8 mouse cellular contexts compared by ENCODE assay signal in genomic region chrX:138914041-138914776, GRCm38 (mm10). TPM values are rescaled to one million over a fixed set of nuclear protein-coding genes. Genes with fewer than 3 reads are reported as not detected.
DNase-seq lines count a peak whose midpoint lies in the region; ATAC-seq and TF ChIP-seq lines count a peak whose summit lies in the region.

Gene Nrk, plus strand, starts transcription at chrX:138914430.

- H3K9me3 ChIP-seq in forebrain, embryonic 16.5 days (ENCODE audit: control insufficient read depth, low read length): no peaks in the 10 kb centered on the region
- H3K9me3 ChIP-seq in hindbrain, embryonic 14.5 days (ENCODE audit: control insufficient read depth, low read length): no peaks in the 10 kb centered on the region
- H3K9me3 ChIP-seq in lung, postnatal 0 days (ENCODE audit: low read length): no peaks in the 10 kb centered on the region
- H3K9me3 ChIP-seq in stomach, embryonic 15.5 days: no peaks in the 10 kb centered on the region

- peaks cover 14% of the 10 kb centered on the region for H3K27me3 ChIP-seq in forebrain, embryonic 16.5 days (replicated peaks; ENCODE audit: control insufficient read depth, insufficient read depth, low read length)
- peaks cover 51% of the 10 kb centered on the region for H3K27me3 ChIP-seq in hindbrain, embryonic 14.5 days (ENCODE audit: control insufficient read depth, insufficient read depth, low read length)
- peaks cover 3% of the 10 kb centered on the region; the same call in 1 of the 2 replicates for H3K27me3 ChIP-seq in lung, postnatal 0 days (replicated peaks; ENCODE audit: insufficient read depth, low read length)
- no peaks in the 10 kb centered on the region for H3K27me3 ChIP-seq in stomach, embryonic 15.5 days (replicated peaks)

- H3K27ac ChIP-seq in forebrain, embryonic 16.5 days (ENCODE audit: low read length): no peak within 1 kb of the TSS
- no peak within 1 kb of the TSS for H3K27ac ChIP-seq in hindbrain, embryonic 14.5 days
- no peak within 1 kb of the TSS for H3K27ac ChIP-seq in lung, postnatal 0 days (ENCODE audit: low read length)
- H3K27ac ChIP-seq in stomach, embryonic 15.5 days: peak within 1 kb of the TSS; percentile 51

- peak within 1 kb of the TSS; percentile 46 for H3K4me3 ChIP-seq in forebrain, embryonic 16.5 days (replicated peaks; ENCODE audit: low read length)
- peak within 1 kb of the TSS; percentile 38 for H3K4me3 ChIP-seq in hindbrain, embryonic 14.5 days (replicated peaks; ENCODE audit: low read length)
- peak within 1 kb of the TSS; percentile 42 for H3K4me3 ChIP-seq in lung, postnatal 0 days (ENCODE audit: low read depth, low read length)
- peak within 1 kb of the TSS; percentile 46 for H3K4me3 ChIP-seq in stomach, embryonic 15.5 days (replicated peaks)

- peak; percentile 6 for DNase-seq in thymus, postnatal 4 days
- DNase-seq in thymus, postnatal 0 days (ENCODE audit: low spot score): no peak
- DNase-seq in hindbrain, embryonic 14.5 days (ENCODE audit: low spot score): no peak
- DNase-seq in lung, postnatal 0 days (ENCODE audit: low spot score): peak; percentile 48
- no peak for DNase-seq in layer of hippocampus, adult 9-11 months
- no peak for DNase-seq in layer of hippocampus, adult 11-12 months (ENCODE audit: low spot score)

- H3K4me2 ChIP-seq in forebrain, embryonic 16.5 days (ENCODE audit: low read length): peak within 1 kb of the TSS; percentile 73
- H3K4me2 ChIP-seq in hindbrain, embryonic 14.5 days (replicated peaks): peak within 1 kb of the TSS; percentile 77
- peak within 1 kb of the TSS; percentile 66 for H3K4me2 ChIP-seq in lung, postnatal 0 days (replicated peaks; ENCODE audit: low read depth, low read length)
- peak within 1 kb of the TSS; percentile 64 for H3K4me2 ChIP-seq in stomach, embryonic 15.5 days

- H3K4me1 ChIP-seq in forebrain, embryonic 16.5 days (replicated peaks; ENCODE audit: control insufficient read depth, insufficient read depth, low read length): peaks cover 8% of the 10 kb centered on the region
- H3K4me1 ChIP-seq in hindbrain, embryonic 14.5 days (replicated peaks; ENCODE audit: control insufficient read depth, insufficient read depth, low read length): no peaks in the 10 kb centered on the region
- no peaks in the 10 kb centered on the region for H3K4me1 ChIP-seq in lung, postnatal 0 days (ENCODE audit: insufficient read depth, low read depth, low read length)
- no peaks in the 10 kb centered on the region for H3K4me1 ChIP-seq in stomach, embryonic 15.5 days

- H3K36me3 ChIP-seq in forebrain, embryonic 16.5 days (ENCODE audit: control insufficient read depth, insufficient read depth): no peaks in the 10 kb centered on the region
- no peaks in the 10 kb centered on the region for H3K36me3 ChIP-seq in hindbrain, embryonic 14.5 days (replicated peaks; ENCODE audit: control insufficient read depth, insufficient read depth)
- no peaks in the 10 kb centered on the region for H3K36me3 ChIP-seq in lung, postnatal 0 days (ENCODE audit: insufficient read depth, low read length)
- no peaks in the 10 kb centered on the region for H3K36me3 ChIP-seq in stomach, embryonic 15.5 days

- 24% methylated on average over 41 of the region's 55 CpGs for WGBS in forebrain, embryonic 16.5 days
- 19% methylated on average over 42 of the region's 55 CpGs for WGBS in hindbrain, embryonic 14.5 days
- WGBS in lung, postnatal 0 days: 22% methylated on average over 24 of the region's 55 CpGs
- WGBS in stomach, embryonic 15.5 days: 11% methylated on average over 36 of the region's 55 CpGs

- ATAC-seq in forebrain, embryonic 16.5 days: peak; percentile 64
- ATAC-seq in hindbrain, embryonic 14.5 days (ENCODE audit: low FRiP score): peak; percentile 57
- ATAC-seq in lung, postnatal 0 days: peak; percentile 91
- ATAC-seq in stomach, embryonic 15.5 days (ENCODE audit: insufficient read depth, low FRiP score, low read depth): peak; percentile 91

- H3K9ac ChIP-seq in forebrain, embryonic 16.5 days (replicated peaks; ENCODE audit: low read depth, low read length): peak within 1 kb of the TSS; percentile 22; the same call in 1 of the 2 replicates
- no peak within 1 kb of the TSS for H3K9ac ChIP-seq in hindbrain, embryonic 14.5 days
- H3K9ac ChIP-seq in lung, postnatal 0 days (replicated peaks; ENCODE audit: low read depth): no peak within 1 kb of the TSS; the same call in 1 of the 2 replicates
- H3K9ac ChIP-seq in stomach, embryonic 15.5 days: peak within 1 kb of the TSS; percentile 29; the same call in 1 of the 2 replicates

- TF ChIP-seq CTCF in lung, postnatal 0 days (IDR thresholded peaks at IDR 0.05): no peak

- no peak for TF ChIP-seq EP300 in lung, postnatal 0 days (IDR thresholded peaks at IDR 0.05)

RNA-seq across cellular contexts. Expression of gene Nrk, which starts in this region (rescaled TPM):
- polyA plus RNA-seq in thymus, postnatal 0 days (2015; fragmentation: Nextera tagmentation; extraction: Ambion mirVana): 1.7 and 1.9 TPM in 2 replicates
- polyA plus RNA-seq in forebrain, embryonic 16.5 days (2015; fragmentation: Nextera tagmentation; extraction: Ambion mirVana): 0.56 and 1.6 TPM in 2 replicates
- 0.87 and 1.5 TPM in 2 replicates for polyA plus RNA-seq in hindbrain, embryonic 14.5 days (2014; fragmentation: Nextera tagmentation; extraction: Ambion mirVana)
- 3.3 and 3.9 TPM in 2 replicates for polyA plus RNA-seq in lung, postnatal 0 days (2015; fragmentation: Nextera tagmentation; extraction: Ambion mirVana)
- 28.3 and 33.8 TPM in 2 replicates for polyA plus RNA-seq in stomach, embryonic 15.5 days (2015; fragmentation: Nextera tagmentation; extraction: Ambion mirVana)

Comparison
In these comparisons a context has a peak if more than half of its experiments do, and no peak if none do; other contexts are left out.
1. DNase-seq: peak in thymus, postnatal 4 days (single experiment) and lung, postnatal 0 days (single experiment); none in thymus, postnatal 0 days (single experiment), hindbrain, embryonic 14.5 days (single experiment), layer of hippocampus, adult 9-11 months (single experiment) and layer of hippocampus, adult 11-12 months (single experiment).
2. H3K9ac ChIP-seq: peak in forebrain, embryonic 16.5 days (single experiment) and stomach, embryonic 15.5 days (single experiment); none in hindbrain, embryonic 14.5 days (single experiment) and lung, postnatal 0 days (single experiment).
3. Peak in every context shown above with its lines, with median percentiles within 50 percentile points of each other: ATAC-seq, H3K4me2 ChIP-seq and H3K4me3 ChIP-seq.